Mouse (Mus musculus) ovary, adult 18-20 months (tissue): ENCODE measurements at regions not wholly inside any gene's neighbourhood (a gene's known extent, or its start where the extent isn't known, plus 50 kb on each side); places are given as distances from the start of the nearest gene placed in this dataset.

Source experiments
- DNase-seq: peaks from one replicate; pipeline ENCODE4 v3.0.0; 2022; ENCODE audit warnings: low spot score, mixed read lengths

DNA sequence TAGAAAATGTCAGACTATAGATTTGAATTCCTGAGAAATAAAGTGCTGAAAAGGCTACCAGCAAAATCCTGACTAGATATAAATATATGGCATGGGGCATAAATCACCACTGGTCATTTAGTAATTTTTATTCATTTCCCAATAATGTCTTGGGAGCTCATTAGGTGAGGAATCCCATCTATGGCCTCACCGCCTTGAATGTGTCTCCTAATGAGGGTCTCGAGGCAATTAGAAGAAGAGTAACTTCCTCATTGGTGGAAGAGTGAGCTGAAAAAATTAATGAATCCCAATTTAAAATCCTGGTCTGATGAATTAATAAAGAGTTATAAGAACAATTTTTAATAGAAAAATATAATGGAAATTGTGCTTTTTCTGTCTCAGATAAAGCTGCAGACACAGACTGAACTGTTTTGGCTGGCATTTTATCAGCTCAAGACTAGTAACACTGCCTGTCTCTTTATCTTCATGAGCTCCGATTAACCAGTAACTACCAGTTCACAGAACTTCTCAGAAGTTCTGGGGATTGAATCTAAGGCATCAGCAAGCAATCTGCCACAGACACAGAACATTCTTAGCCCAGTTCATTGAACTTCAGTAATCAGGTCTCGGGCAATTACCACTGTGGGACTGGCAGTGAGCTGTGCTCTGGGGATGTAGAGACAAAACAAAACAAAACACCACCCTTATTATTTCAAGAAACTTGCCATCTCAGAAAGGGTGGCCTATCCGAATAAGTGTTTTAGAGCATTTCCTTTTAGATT, 170.7 kb downstream of the Plpp3 start:
- no peak for DNase-seq

DNA sequence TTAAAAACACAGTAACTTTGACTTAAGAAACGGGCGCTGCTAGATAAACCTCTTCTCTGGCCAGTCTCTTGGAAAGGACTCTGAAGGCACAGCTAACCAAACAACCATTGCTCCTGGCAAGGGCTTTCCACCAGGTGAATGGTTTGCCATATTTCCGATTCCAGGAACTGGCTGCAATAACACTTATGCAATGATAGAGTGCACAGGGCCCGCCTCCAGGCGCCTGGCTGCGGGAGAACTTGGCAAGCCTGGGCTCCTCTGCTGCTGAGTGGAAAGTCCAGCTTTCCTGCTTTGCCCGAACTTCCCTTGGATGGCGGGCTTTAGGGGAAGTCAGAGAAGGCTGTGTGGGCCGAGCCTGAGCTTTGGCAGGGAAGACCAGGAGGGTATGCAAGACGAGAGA, 171.6 kb downstream of the Plpp3 start:
- DNase-seq: peak; percentile 61

DNA sequence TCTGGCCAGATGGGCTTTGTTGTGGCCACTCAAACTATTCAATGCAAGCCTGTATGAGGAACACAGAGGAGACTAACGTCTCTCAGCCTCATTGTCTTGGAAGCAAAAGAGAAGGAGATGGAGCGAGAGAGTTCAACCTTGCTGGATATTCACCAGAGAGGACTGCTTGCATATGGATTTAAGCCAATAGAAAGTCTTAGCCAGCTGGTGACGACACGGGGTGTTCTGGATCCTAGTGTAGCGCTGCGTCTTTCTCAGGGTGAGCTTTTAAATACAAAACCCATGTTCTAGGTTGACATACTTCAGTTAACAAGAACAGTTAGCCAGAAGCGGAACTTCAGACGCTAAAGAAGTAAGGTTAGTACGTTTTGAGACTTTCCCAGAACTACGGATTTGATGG, 174.9 kb downstream of the Plpp3 start:
- DNase-seq: no peak

DNA sequence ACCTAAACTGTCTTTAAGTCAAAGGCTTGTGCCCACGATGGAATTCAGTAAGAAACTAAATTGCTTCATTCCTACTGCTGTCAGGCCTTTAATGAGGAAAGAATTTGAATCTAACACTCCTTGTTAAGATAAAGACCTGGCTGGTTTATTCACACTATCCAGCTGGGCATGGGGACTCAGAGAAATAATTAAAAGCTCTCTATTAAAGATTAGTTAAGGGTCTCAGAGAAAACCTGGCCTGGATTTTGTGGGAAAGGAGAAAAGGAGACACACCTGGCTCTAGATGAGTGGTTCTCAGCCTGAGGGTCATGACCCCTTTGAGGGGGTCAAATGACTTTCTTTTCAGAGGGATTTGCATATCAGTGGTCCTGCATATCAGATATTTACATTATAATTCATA, 178.7 kb downstream of the Plpp3 start:
- no peak for DNase-seq

DNA sequence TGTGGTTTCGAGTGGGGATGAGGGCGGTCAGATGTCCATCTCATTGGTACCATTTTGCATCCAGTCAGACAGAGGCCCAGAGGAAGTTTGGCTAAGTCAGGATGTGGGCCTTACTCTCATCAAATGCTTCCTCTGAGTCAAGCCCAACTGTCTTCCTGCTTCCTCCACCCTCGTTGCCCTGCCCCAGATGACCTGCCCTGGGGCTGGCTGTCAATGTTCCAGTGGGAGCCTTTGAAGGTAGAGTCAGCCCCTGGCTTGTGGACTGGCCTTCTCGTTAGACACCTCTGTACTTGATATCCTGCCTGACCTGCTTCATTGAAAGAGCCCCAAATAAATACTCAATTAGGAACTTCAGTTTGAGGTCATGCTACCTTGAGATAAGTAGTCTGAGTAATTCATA, 179.4 kb downstream of the Plpp3 start:
- no peak for DNase-seq

DNA sequence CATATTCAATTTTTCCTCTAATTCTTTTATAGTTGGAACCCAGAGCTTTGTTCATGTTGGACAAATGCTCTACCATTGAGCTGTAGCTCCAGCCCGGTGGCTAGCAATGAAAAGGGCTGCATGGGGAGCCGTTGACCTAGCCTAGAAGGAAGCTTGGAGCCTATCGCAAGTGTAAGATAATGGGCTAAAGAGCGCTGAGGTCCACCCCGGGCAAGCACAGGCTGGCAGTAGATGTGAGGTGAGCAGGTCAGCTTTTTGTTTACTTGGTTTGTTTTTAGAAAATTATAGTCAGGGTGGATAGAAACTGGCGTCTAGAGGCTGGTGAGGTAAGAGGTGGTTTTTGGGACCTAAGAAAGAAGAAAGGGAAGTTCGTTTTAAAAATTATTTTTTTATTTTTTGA, 181.0 kb downstream of the Plpp3 start:
- no peak for DNase-seq

DNA sequence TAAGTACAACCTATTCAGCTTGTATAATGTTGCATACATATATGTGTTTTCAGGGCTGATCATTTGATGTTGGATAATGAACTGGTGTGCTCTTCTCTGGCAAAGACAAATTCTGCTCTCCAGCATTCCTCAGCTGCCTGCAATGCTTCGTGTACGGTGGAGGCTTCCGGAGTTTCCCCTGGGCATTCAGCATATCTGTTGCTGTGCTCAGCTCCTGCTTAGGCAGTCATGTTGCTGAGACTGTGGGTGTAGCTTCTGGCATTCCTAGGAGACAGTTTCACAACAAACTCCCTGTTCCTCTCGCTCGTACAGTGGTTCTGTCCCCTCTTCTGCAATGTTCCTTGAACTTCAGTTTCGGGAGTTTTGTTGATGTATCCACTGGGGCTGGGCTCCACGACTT, 181.7 kb downstream of the Plpp3 start:
- DNase-seq: no peak

DNA sequence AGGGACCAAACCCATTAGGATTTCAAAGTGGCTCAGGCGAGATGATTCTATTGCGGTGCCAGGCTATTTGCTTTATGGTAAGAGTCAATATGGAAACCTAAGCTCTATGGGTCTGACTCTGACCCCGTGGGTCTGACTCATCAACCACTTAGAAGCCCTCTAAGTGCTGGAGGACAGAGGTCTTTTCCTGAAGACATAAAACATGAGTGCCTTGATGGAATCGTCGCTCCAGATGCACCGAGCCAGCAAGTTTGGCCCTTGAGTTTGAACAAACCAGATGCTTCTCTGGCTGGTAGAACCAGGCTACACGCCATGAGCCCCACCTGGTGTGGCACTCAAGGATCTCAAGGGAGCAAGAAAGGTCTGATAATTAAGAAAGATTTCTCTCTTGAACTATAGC, 184.1 kb downstream of the Plpp3 start:
- DNase-seq: no peak

DNA sequence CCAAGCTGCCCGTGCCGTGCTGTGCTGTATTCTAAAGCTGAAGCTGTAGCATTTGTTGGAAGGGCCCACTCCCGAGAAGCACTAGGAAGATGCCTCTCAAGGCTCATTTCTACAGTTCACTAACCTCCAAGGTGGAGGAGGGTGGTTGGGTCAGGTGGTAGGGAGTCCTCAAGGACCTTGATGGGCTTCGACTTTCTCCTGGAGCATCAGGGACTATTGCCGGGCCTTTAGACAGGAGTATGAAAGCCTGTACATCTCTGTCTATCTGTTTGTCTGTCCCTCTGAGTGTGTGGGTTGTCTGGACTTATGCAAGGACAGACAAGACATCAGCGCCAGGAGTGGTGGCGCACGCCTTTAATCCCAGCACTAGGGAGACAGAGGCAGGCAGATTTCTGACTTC, 189.7 kb downstream of the Plpp3 start:
- DNase-seq: no peak

DNA sequence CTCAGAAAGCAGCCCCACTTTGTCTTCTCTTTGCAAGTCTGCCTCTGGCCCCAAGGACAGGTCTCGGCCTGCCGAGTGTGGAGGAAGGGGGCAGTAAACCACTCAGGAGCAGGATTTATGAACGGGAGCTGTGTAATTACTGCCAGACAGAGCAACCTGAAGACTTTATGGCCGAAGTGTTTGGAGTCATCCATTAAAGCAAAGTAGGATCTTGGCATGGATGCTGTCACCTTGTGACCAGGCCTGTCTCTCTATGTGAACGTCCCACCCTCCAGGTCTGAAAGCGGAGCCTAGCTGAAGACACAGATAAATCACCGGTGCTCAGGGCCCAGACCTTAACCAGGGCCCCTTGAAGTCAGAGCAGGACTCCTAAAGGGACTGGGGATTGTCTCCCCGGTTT, 190.8 kb downstream of the Plpp3 start:
- no peak for DNase-seq

DNA sequence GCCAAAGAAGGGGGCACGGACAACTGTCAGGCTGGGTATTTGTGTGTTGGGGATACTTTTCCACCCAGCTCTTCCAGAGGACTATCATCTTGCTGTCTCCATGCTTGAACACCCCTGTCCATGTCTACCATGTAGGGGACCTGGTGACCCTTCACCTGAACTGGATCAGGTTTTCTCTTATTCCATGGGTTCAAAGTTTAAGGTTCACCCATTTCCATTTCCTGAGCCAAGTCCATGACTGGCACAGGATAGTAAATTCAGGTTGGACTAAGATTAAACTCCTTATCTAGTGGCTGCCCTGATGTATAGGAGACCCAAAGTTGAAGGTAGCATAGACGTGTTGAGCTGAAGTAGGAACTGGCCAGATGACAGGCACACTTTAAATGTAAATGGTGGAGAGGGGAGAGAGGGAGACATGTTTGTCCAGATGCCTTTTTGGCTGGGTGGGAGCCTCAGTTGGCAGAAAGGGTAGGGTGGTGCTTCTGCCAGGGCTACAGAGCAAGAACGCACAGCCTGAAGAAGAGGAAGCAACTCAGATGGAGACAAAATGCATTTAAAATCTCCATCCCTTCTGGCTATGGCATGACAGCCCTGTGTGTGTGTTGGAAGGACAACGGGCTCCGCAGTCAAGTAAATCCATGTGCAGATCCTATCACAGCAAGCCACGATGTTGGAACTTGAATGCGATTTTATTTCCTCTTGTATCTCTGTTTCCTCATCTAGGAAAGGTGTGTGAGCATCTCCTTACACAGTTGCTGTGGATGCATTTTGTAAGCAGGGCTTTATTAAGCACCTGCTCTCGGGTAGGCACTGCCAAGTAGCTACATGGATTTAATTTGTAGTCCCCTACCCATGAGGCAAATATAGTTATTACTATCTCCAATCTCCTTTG, 192.4 kb downstream of the Plpp3 start:
- DNase-seq: no peak

DNA sequence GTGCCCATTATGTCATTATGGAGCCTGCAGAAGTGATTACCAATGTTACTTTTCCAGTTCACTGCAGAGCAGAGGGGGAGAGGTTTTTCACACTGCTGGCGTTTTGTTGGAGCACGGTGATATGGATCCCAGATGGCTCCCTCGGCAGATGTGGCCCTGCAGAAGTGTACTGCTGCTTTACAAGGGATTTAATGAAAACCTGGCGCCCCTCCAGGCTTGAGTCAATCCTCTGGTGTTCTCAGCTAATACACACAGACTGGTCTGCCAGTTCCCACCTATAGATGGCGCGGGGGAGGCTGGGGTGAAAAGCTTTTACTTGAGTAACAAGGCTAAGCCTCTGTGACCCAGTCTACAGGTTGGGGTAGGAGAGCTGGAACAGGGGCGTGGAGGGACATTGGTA, 195.2 kb downstream of the Plpp3 start:
- no peak for DNase-seq

DNA sequence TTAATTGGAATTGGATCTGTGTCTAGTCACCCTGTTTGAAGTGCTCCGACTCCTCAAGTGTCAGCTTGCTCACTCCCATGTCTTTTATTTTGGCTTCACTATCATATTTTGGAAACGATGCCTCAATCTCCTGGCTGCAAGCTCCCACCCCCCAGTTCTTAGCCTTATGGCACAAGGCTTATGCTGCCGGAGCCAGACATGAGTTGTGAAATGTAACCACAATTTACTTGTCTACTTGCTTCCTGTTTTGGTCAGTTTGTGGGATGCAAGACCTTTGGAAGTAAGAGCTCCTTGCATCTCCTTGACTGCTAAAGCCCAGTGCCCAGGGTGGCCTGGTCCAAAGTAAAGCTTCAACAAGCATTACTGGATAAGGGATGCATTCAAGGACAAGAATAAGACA, 195.8 kb downstream of the Plpp3 start:
- DNase-seq: no peak

DNA sequence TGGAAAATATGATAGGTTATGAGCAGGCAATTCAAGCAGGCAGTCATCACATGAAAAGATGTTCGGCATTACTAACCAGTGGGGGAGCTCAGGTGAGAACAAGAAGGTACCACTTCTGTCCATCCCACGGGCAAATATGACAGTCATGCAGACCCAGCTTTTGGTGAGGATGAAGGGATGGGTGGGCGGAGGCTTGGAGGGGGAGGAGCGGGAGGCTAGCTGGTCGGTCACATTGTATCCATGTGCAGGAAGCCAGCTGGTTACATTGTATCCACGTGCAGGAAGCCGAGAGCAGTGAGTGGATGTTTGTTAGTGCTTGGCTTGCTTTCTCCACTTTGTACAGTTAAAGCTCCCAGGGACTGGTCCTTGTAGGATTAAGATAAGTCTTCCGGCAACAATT, 196.9 kb downstream of the Plpp3 start:
- no peak for DNase-seq

DNA sequence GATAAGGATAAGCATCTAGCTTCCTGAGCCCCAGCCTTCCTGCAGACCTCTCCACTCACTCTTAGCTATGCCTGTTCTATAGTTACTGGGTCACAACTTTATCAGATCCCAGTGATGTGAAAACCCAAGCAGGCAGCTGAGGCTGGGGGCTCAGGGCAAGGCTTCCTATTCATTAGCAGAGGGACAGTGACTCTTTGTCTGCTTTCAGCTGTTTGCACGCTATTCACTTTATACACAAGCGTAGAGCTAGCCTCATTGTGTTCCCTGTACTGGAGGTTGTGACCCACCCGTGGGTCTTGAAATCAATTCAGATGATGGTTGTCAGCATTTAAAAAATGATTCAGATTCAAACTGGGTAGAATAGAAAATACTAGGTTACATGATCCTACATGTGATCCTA, 199.5 kb downstream of the Plpp3 start:
- DNase-seq: no peak

DNA sequence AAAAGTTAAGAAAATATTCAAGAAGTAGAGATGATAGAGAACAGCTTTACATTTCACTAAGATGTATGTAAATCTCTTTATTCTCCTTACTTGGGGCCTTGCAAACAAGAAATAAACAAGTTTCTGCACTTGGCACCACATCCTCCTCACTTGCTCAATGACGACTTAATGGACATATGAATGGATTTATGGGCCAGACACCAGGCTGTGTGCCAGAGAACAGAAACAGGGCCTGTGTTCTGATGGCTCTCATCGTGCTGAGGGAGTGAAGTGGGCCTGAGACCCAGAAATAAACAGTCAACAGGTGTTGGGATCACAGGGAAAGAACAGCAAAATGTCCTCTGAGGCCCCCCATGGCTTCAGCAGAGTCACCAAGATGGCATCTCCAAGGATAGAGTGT, 201.6 kb downstream of the Plpp3 start:
- no peak for DNase-seq

DNA sequence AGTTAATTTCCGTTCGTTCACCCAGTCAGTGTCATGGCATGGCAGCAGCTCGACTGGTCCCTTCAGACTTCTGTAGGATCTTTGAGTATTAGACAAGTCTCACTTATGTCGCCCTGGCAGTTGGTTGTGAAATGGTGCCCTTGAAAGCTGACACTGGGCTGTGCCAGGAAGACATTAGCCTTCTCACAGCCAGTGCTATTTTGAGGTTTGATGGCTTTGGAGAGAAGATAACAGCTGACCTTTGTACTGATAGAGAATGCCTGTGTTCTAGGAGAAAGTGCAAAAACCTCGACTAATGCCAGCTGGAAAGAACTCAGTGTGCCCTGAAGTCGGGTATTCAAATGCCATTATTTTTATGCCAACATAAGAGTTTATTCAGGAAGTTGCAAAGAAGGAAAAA, 207.3 kb downstream of the Plpp3 start:
- peak; percentile 64 for DNase-seq

DNA sequence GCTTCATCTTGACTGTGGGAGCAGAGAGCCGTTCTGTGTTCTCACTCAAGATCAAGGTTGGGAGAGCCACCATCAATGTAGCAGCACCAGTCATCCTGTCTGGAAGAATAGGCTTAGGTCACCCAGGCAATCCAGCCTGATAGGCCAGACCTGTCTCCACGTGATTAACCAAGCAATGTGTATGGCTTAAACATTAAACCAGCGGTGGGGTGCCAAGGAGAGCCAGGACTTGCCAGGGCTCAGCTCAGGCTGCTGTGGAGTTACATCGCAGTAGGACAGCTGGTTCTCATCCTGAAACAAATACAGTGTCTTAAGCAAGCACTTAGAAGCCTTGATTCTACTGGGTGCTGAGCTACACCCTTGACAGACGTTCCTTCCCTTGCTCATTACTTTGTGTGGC, 207.9 kb downstream of the Plpp3 start:
- no peak for DNase-seq

DNA sequence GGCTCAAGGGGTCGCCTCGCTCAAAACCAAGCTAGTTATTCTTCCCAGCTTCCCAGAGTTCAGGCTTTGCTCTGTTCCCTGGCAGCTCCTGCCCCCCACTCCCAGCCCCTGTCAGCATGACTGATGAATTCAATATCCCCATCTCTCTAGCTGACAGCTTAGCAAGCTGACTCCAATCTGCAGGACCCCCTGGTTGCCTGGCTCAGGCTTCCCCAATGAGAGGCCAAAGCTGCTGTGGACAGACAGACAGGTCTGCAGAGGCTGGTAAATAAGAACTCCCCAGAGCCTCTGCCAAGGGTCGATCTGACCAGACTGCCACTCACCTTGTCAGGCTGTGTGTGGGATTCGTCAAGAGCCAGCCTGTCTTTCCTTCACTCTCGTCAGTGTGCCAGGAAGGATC, 219.4 kb downstream of the Plpp3 start:
- no peak for DNase-seq

DNA sequence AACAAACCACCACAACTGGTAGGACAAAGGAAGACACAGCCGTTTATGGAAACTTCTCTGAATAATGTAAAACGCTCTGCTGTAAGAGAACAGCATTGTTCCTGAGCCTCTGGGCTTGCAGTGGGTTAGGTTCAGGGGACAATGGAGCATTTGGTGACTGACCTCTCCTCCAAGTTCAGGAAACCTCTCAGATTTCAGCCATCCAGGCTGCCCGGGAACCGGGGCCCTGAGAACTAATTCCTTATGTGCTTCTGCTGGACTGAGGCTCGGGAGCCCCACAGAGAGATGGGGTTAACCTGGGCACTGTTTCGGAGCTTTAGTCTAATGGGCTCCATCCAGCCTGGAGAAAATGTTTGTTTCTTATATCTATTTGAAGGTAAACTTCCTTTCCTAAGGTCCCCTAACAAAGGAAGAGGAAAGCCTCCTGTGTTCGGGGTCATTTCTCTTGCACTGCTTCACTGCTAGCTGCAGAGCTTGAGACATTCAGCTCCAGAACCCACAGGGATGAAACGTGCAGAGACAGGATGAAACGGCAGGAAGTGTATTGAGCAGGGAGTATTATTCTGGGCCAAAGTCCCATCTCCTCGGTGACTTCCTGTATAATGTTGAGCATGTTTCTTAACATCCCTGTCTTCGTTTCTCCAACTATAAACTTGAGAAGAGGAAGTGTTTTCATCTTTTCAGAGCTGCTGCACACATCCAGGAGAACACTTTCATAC, 220.5 kb downstream of the Plpp3 start:
- DNase-seq: no peak

DNA sequence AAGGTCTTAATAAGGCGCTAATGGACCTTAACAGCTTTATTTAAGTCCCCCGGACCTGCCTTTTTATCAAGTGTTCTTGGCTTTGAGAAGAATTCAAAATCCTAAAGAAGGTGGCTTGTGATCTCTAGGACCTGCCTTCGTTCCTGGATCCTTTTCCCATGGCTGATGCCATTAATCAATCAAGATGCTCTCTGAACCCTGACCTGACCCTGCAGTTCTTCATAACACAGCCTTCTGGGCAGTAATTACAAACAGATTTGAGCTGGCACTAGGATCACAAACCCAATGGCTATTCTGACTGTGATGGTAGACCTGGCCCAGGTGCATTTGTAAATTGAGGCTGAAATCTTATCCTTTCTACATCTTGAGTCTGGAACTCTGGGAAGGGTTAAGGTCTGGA, 227.7 kb downstream of the Plpp3 start:
- no peak for DNase-seq

DNA sequence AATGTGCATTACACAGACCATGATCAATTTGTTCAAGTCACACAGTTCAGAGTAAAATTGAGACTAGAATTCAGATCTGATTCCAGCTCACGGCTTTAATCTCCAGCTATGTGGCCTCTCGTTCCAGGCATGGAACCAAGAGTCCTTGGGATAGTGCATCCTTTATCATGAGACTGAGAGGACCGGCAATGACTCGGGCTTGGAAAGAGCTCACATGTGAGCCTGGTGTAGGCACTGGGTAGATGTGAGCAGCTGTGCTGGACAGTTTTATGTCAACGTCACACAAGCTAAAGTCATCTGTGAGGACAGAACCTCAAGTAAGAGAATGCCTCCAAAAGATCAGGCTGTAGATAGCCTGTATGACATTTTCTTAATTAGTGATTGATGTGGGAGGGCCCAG, 228.3 kb downstream of the Plpp3 start:
- DNase-seq: no peak

DNA sequence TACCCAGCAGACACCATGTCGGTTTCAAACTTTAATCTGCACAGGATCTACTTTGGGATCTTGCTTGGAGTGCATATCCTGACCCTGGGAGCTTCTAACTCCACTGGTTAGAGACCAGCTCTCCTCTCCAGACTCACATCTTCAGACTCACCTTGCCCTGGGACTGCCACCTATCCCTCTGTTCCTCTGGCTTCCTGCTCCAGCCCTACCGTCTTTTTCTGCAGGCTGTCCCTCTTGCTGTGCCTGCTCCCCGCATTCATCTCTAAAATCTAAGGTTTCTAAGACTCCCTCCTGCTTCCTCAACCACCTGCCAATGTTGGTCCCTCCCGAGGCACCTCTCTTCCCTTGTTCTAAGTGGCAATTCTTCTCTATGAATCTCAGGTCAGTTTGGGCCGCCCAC, 233.2 kb downstream of the Plpp3 start:
- DNase-seq: peak; percentile 13
